Mouse (Mus musculus): ENCODE measurements at regions not wholly inside any gene's neighbourhood (a gene's known extent, or its start where the extent isn't known, plus 50 kb on each side); places are given as distances from the start of the nearest gene placed in this dataset.
"Not testable (repeated sequence)": the region's sequence is repeated elsewhere in the genome, so short reads cannot be mapped to it uniquely, and the experiment has no call there.

DNA sequence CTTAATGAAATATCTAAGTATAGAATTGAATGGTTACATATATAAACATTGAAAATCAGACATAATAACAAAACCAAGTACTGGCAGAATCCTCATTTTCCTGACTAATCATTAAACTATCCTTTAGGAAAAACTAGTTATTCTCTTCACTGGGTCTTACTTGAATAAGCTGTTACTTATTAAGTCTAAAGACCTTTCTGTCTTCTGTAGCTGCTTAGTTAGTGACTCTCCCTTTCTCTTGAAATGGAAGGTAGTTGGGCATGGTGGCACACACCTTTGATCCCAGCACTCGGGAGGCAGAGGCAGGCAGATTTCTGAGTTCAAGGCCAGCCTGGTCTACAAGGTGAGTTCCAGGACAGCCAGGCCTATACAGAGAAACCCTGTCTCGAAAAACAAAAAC is 135.9 kb upstream of the Abcb5 start:
- not testable (repeated sequence) for H3K27me3 ChIP-seq (ENCODE audit: control insufficient read depth, insufficient read depth, low read length); H3K4me2 ChIP-seq (ENCODE audit: low read depth, low read length, severe bottlenecking); H3K9ac ChIP-seq (ENCODE audit: low read length); H3K27ac ChIP-seq (ENCODE audit: low read depth, low read length); DNase-seq (ENCODE audit: low spot score); ATAC-seq (replicated peaks; ENCODE audit: low FRiP score); H3K36me3 ChIP-seq (ENCODE audit: control insufficient read depth, insufficient read depth, low read length); H3K4me1 ChIP-seq (replicated peaks; ENCODE audit: control insufficient read depth, insufficient read depth, low read length); H3K9me3 ChIP-seq (ENCODE audit: control insufficient read depth, low read length); H3K4me3 ChIP-seq (ENCODE audit: low read depth, low read length)
- 89% methylated on average over 2 of the region's 2 CpGs for WGBS

DNA sequence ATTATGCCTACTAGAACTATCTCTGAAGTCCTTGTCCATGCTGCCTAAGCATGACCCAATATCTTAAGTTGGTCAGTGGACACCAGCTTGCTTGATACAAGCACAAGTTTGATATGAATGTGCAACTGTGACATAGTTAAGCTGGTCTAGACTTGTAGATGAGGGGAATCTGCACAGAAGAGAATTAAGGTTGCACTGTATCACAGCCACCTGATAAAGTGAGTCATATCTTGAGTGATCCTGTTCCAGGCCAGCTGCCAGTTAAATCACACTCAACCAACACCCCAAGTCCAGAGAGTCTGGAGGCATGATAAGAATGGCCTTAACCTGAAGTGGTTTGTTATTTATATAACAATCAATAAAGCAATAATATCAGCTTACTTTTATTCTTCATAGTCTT is 133.5 kb upstream of the Abcb5 start:
- Histone ChIP-seq H3K4me2 (ENCODE audit: low read depth, low read length, severe bottlenecking) (no peak overlapping the region), H3K27ac (ENCODE audit: low read depth, low read length) (no peak overlapping the region), H3K9ac (ENCODE audit: low read length) (no peak overlapping the region), H3K36me3 (ENCODE audit: control insufficient read depth, insufficient read depth, low read length) (no peaks in the 10 kb centered on the region), H3K4me1 (replicated peaks; ENCODE audit: control insufficient read depth, insufficient read depth, low read length) (no peaks in the 10 kb centered on the region), H3K9me3 (ENCODE audit: control insufficient read depth, low read length) (no peaks in the 10 kb centered on the region), H3K4me3 (ENCODE audit: low read depth, low read length) (no peak overlapping the region), H3K27me3 (ENCODE audit: control insufficient read depth, insufficient read depth, low read length) (no peaks in the 10 kb centered on the region)
- ATAC-seq (replicated peaks; ENCODE audit: low FRiP score) (no peak), DNase-seq (ENCODE audit: low spot score) (no peak)

DNA sequence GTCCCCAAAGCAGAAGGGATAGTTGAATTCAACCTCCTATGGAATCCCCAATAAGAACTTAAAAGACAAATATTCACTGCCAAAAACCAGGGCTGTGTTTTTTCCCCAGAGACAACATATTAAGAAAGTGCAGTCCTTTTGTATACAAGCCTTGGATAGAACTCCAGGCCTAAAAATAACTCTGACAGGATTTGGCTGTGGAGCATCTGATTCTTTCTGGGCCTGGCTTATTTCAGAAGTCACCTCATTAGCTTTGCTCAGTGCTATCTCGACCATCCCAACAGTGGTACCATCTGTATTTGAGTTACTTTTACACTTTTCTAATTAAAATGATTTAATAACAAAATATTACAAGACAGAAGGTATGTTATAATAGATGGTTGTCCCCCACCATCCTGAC is 131.6 kb upstream of the Abcb5 start:
- H3K36me3 ChIP-seq (ENCODE audit: control insufficient read depth, insufficient read depth, low read length), result no peaks in the 10 kb centered on the region
- no peaks in the 10 kb centered on the region for H3K9me3 ChIP-seq (ENCODE audit: control insufficient read depth, low read length)
- H3K27ac ChIP-seq (ENCODE audit: low read depth, low read length), result no peak overlapping the region
- DNase-seq (ENCODE audit: low spot score) (no peak), ATAC-seq (replicated peaks; ENCODE audit: low FRiP score) (no peak)
- 60% methylated on average over 1 of the region's 1 CpGs for WGBS
- no peaks in the 10 kb centered on the region for H3K27me3 ChIP-seq (ENCODE audit: control insufficient read depth, insufficient read depth, low read length)
- no peak overlapping the region for H3K9ac ChIP-seq (ENCODE audit: low read length)
- no peaks in the 10 kb centered on the region for H3K4me1 ChIP-seq (replicated peaks; ENCODE audit: control insufficient read depth, insufficient read depth, low read length)
- H3K4me3 ChIP-seq (ENCODE audit: low read depth, low read length), result no peak overlapping the region
- no peak overlapping the region for H3K4me2 ChIP-seq (ENCODE audit: low read depth, low read length, severe bottlenecking)

DNA sequence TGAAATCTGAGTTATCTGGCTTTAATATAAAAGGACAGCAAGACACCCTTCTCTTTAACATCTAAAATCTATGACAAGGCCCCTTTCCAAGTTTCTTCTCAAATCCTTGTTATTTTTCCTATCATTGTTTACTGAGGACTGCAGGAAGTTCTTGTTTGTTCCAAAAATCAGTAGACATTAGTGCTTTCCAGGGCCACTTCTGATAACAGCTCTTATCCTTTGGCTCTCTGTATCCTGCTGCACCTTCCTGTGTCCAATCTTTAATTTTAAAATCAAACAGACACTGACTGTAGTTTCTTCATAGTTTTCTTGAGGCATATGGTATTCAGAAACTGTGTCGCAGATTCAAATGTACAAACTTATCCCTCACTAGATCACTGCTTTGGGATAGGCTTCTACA is 128.1 kb upstream of the Abcb5 start:
- no peak overlapping the region for H3K4me2 ChIP-seq (ENCODE audit: low read depth, low read length, severe bottlenecking)
- H3K9ac ChIP-seq (ENCODE audit: low read length), result no peak overlapping the region
- DNase-seq (ENCODE audit: low spot score) (no peak), ATAC-seq (replicated peaks; ENCODE audit: low FRiP score) (no peak)
- 95% methylated on average over 1 of the region's 1 CpGs for WGBS
- H3K27ac ChIP-seq (ENCODE audit: low read depth, low read length), result no peak overlapping the region
- H3K27me3 ChIP-seq (ENCODE audit: control insufficient read depth, insufficient read depth, low read length), result no peaks in the 10 kb centered on the region
- H3K4me3 ChIP-seq (ENCODE audit: low read depth, low read length), result no peak overlapping the region
- H3K4me1 ChIP-seq (replicated peaks; ENCODE audit: control insufficient read depth, insufficient read depth, low read length), result no peaks in the 10 kb centered on the region
- H3K36me3 ChIP-seq (ENCODE audit: control insufficient read depth, insufficient read depth, low read length), result no peaks in the 10 kb centered on the region
- no peaks in the 10 kb centered on the region for H3K9me3 ChIP-seq (ENCODE audit: control insufficient read depth, low read length)

DNA sequence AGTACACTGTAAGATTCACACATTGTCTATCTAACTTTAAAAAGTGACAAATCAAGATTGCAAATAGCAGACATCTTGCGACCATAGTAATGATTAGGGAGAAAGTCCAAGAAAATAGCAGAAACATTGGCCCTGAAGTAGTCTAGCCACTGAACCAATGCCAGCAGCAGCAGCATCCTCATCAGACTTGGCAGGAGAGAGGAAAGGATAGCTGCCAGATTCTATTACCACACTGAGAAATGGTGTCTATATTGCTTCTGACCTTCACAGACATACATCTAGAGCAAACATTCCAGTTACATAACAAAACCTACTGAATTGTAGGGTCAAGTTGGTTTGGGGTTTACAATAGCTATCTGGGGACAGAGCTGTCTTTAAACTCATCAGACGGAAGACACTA is 127.2 kb upstream of the Abcb5 start:
- Histone ChIP-seq H3K4me1 (replicated peaks; ENCODE audit: control insufficient read depth, insufficient read depth, low read length) (no peaks in the 10 kb centered on the region), H3K4me2 (ENCODE audit: low read depth, low read length, severe bottlenecking) (no peak overlapping the region), H3K27ac (ENCODE audit: low read depth, low read length) (no peak overlapping the region), H3K4me3 (ENCODE audit: low read depth, low read length) (no peak overlapping the region), H3K27me3 (ENCODE audit: control insufficient read depth, insufficient read depth, low read length) (no peaks in the 10 kb centered on the region), H3K9ac (ENCODE audit: low read length) (no peak overlapping the region), H3K9me3 (ENCODE audit: control insufficient read depth, low read length) (no peaks in the 10 kb centered on the region), H3K36me3 (ENCODE audit: control insufficient read depth, insufficient read depth, low read length) (no peaks in the 10 kb centered on the region)
- DNase-seq (ENCODE audit: low spot score) (no peak), ATAC-seq (replicated peaks; ENCODE audit: low FRiP score) (no peak)
- WGBS, result 95% methylated on average over 2 of the region's 2 CpGs

DNA sequence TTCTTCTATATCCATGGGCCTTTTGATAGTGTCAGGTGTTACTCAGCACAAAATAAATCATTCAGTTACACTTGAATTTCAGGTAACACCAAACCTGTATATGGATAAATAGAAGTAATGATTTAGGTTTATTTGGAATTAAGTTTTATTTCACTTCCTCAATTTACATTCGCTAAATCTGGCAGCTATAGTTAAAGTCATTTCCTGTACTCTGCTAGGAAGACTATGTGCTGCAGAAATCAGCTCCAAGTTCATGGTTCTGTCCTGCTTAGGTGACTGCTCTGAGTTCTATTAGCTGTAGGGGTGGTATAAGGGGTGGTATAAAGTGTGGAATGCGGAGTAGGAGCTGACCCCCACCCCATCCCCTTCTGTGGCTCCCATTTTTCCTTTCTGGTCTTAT is 123.1 kb upstream of the Abcb5 start:
- Histone ChIP-seq H3K9me3 (ENCODE audit: control insufficient read depth, low read length) (no peaks in the 10 kb centered on the region), H3K4me2 (ENCODE audit: low read depth, low read length, severe bottlenecking) (no peak overlapping the region), H3K27ac (ENCODE audit: low read depth, low read length) (no peak overlapping the region), H3K36me3 (ENCODE audit: control insufficient read depth, insufficient read depth, low read length) (no peaks in the 10 kb centered on the region), H3K4me1 (replicated peaks; ENCODE audit: control insufficient read depth, insufficient read depth, low read length) (no peaks in the 10 kb centered on the region), H3K9ac (ENCODE audit: low read length) (no peak overlapping the region), H3K4me3 (ENCODE audit: low read depth, low read length) (no peak overlapping the region), H3K27me3 (ENCODE audit: control insufficient read depth, insufficient read depth, low read length) (no peaks in the 10 kb centered on the region)
- no peak for ATAC-seq (replicated peaks; ENCODE audit: low FRiP score)
- WGBS, result 87% methylated on average over 2 of the region's 2 CpGs
- DNase-seq (ENCODE audit: low spot score), result no peak

DNA sequence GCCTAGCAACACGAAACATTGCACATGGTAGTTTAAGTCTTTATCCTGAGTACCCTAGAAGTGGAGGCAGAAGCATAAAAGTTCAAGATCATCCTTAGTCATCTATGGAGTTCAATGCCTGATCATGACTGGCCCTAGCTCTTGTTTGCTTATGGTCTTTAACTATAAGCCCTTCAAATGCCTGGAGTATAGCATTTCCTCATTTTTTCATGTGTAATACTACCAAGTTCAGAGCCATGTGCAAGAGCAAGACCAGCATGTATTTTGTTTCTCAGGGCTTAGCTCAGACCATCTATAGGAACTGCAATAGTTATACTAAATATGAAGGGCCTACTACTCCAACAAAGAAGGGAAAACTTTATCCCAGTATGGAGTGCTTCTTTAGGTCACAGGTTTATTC is 122.4 kb upstream of the Abcb5 start:
- Histone ChIP-seq H3K9me3 (ENCODE audit: control insufficient read depth, low read length) (no peaks in the 10 kb centered on the region), H3K36me3 (ENCODE audit: control insufficient read depth, insufficient read depth, low read length) (no peaks in the 10 kb centered on the region), H3K27ac (ENCODE audit: low read depth, low read length) (no peak overlapping the region), H3K27me3 (ENCODE audit: control insufficient read depth, insufficient read depth, low read length) (no peaks in the 10 kb centered on the region), H3K4me3 (ENCODE audit: low read depth, low read length) (no peak overlapping the region), H3K4me1 (replicated peaks; ENCODE audit: control insufficient read depth, insufficient read depth, low read length) (no peaks in the 10 kb centered on the region), H3K4me2 (ENCODE audit: low read depth, low read length, severe bottlenecking) (no peak overlapping the region), H3K9ac (ENCODE audit: low read length) (no peak overlapping the region)
- WGBS, result 91% methylated on average over 1 of the region's 1 CpGs
- DNase-seq (ENCODE audit: low spot score), result no peak
- no peak for ATAC-seq (replicated peaks; ENCODE audit: low FRiP score)

DNA sequence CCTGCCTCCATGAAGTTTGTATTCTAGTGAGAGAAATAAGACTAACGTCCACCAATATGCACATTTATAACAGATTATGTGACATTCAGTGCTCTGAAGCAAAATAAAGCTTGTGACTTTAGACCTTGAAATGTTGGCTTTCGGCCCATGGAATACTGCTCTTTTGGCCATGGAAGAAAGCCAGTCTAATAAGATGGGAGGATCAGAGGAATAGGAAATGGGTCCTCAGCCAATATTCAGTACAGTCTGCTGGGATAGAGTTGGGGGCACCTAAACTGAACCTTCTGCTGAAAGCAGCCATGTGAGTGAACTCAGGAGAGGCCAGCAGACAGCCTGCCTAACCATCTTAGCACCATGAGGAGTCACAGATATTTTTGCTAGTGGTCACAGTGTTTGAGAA is 118.6 kb upstream of the Abcb5 start:
- no peaks in the 10 kb centered on the region for H3K4me1 ChIP-seq (replicated peaks; ENCODE audit: control insufficient read depth, insufficient read depth, low read length)
- no peak overlapping the region for H3K27ac ChIP-seq (ENCODE audit: low read depth, low read length)
- H3K9me3 ChIP-seq (ENCODE audit: control insufficient read depth, low read length), result no peaks in the 10 kb centered on the region
- ATAC-seq (replicated peaks; ENCODE audit: low FRiP score) (no peak), DNase-seq (ENCODE audit: low spot score) (no peak)
- no peak overlapping the region for H3K4me2 ChIP-seq (ENCODE audit: low read depth, low read length, severe bottlenecking)
- H3K27me3 ChIP-seq (ENCODE audit: control insufficient read depth, insufficient read depth, low read length), result no peaks in the 10 kb centered on the region
- H3K36me3 ChIP-seq (ENCODE audit: control insufficient read depth, insufficient read depth, low read length), result no peaks in the 10 kb centered on the region
- no peak overlapping the region for H3K4me3 ChIP-seq (ENCODE audit: low read depth, low read length)
- H3K9ac ChIP-seq (ENCODE audit: low read length), result no peak overlapping the region
- 91% methylated on average over 2 of the region's 2 CpGs for WGBS

DNA sequence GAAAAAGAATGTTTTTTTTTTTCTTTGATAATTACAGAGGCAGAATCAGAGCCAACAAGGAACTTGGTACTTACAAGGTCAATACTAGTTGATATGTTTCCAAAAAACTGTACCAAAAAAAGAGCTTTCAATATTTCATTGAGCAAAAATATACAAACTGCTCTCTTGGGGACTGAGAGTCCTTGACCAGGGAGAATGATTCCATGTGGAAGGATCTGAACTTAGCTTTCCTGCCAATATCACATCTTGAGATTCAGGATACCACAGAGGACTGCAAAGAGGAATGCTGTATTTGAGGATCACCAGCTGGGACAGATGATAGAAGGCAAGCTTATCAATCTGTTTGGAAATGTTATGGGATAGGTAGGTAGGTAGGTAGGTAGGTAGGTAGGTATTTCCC is 116.6 kb upstream of the Abcb5 start:
- Histone ChIP-seq H3K4me2 (ENCODE audit: low read depth, low read length, severe bottlenecking) (no peak overlapping the region), H3K9ac (ENCODE audit: low read length) (no peak overlapping the region), H3K4me3 (ENCODE audit: low read depth, low read length) (no peak overlapping the region), H3K4me1 (replicated peaks; ENCODE audit: control insufficient read depth, insufficient read depth, low read length) (no peaks in the 10 kb centered on the region), H3K27ac (ENCODE audit: low read depth, low read length) (no peak overlapping the region), H3K36me3 (ENCODE audit: control insufficient read depth, insufficient read depth, low read length) (no peaks in the 10 kb centered on the region), H3K9me3 (ENCODE audit: control insufficient read depth, low read length) (no peaks in the 10 kb centered on the region), H3K27me3 (ENCODE audit: control insufficient read depth, insufficient read depth, low read length) (no peaks in the 10 kb centered on the region)
- no peak for DNase-seq (ENCODE audit: low spot score)
- ATAC-seq (replicated peaks; ENCODE audit: low FRiP score), result no peak

Data from forebrain, embryonic 11.5 days (tissue).